ENCODE assay signal across 8 mouse cellular contexts in genomic region chr7:45716460-45716857, GRCm38 (mm10). TPM values are rescaled to one million over a fixed set of nuclear protein-coding genes. Genes with fewer than 3 reads are reported as not detected.
DNase-seq lines count a peak whose midpoint lies in the region; ATAC-seq and TF ChIP-seq lines count a peak whose summit lies in the region.

No protein-coding gene starts in this region.

- peaks cover 41% of the 10 kb centered on the region for H3K4me1 ChIP-seq in heart, embryonic 11.5 days (ENCODE audit: control insufficient read depth, insufficient read depth, low read length)
- H3K4me1 ChIP-seq in MEL (ENCODE audit: control insufficient read depth in 1 of 2, insufficient read depth in 2 of 2, low read length in 2 of 2), result peaks cover 0 to 5% of the 10 kb centered on the region in 2 experiments; a peak in 1 of 4 replicates
- peaks cover 35% of the 10 kb centered on the region for H3K4me1 ChIP-seq in heart, postnatal 0 days (ENCODE audit: control insufficient read depth, insufficient read depth)

- peak overlapping the region; percentile 97 for H3K4me3 ChIP-seq in heart, embryonic 11.5 days (ENCODE audit: low read depth, low read length)
- H3K4me3 ChIP-seq in MEL (ENCODE audit: control insufficient read depth in 1 of 2, insufficient read depth in 1 of 2, low read depth in 2 of 2, low read length in 2 of 2), result peak overlapping the region; percentile 69 to 71
- peak overlapping the region; percentile 82; the same call in 1 of the 2 replicates for H3K4me3 ChIP-seq in heart, postnatal 0 days (ENCODE audit: low read depth, low read length)
- H3K4me3 ChIP-seq in macrophage (ENCODE audit: inconsistent target), result peak overlapping the region; percentile 73

- H3K9ac ChIP-seq in heart, embryonic 11.5 days (ENCODE audit: low read depth, low read length), result peak overlapping the region; percentile 93; the same call in 1 of the 2 replicates
- H3K9ac ChIP-seq in MEL (ENCODE audit: control insufficient read depth, low read depth, low read length, poor library complexity, severe bottlenecking), result peak overlapping the region; percentile 99
- no peak overlapping the region for H3K9ac ChIP-seq in heart, postnatal 0 days (replicated peaks; ENCODE audit: low read depth, low read length)

- DNase-seq in heart, postnatal 36 days, result no peak
- DNase-seq in MEL (ENCODE audit: low read depth, low spot score), result no peak
- no peak for DNase-seq in heart, postnatal 0 days (ENCODE audit: low spot score)
- no peak for DNase-seq in Muller cell, postnatal 12 days (ENCODE audit: inconsistent ontology term)
- DNase-seq in left cerebral cortex, adult 8-10 months (ENCODE audit: low spot score in 2 of 2), result no peak

- 84% methylated on average over 3 of the region's 3 CpGs for WGBS in heart, embryonic 11.5 days (ENCODE audit: insufficient replicate concordance)
- WGBS in heart, postnatal 0 days, result 80% methylated on average over 3 of the region's 3 CpGs
- 65% methylated on average over 3 of the region's 3 CpGs for WGBS in macrophage (ENCODE audit: missing documents)

- H3K79me2 ChIP-seq in MEL (ENCODE audit: control insufficient read depth, insufficient read depth, low read length, poor library complexity), result peaks cover 48% of the 10 kb centered on the region
- peaks cover 71% of the 10 kb centered on the region for H3K79me2 ChIP-seq in macrophage (ENCODE audit: inconsistent target)

- no peak for TF ChIP-seq EP300 in MEL (IDR thresholded peaks at IDR 0.05; ENCODE audit: low read depth in 1 of 2, low read length in 2 of 2)
- no peak for TF ChIP-seq EP300 in heart, postnatal 0 days (IDR thresholded peaks at IDR 0.05; ENCODE audit: low read depth)

- no peaks in the 10 kb centered on the region for H3K27me3 ChIP-seq in heart, embryonic 11.5 days (ENCODE audit: control insufficient read depth, insufficient read depth, low read length)
- no peaks in the 10 kb centered on the region for H3K27me3 ChIP-seq in MEL (ENCODE audit: control insufficient read depth in 1 of 2, insufficient read depth in 2 of 2, low read length in 2 of 2)
- no peaks in the 10 kb centered on the region for H3K27me3 ChIP-seq in heart, postnatal 0 days (ENCODE audit: control insufficient read depth, insufficient read depth, low read length)

- no peaks in the 10 kb centered on the region for H3K9me3 ChIP-seq in heart, embryonic 11.5 days (replicated peaks; ENCODE audit: control insufficient read depth, low read length)
- H3K9me3 ChIP-seq in MEL (replicated peaks; ENCODE audit: insufficient read depth, low read length), result no peaks in the 10 kb centered on the region
- H3K9me3 ChIP-seq in heart, postnatal 0 days (replicated peaks; ENCODE audit: control insufficient read depth, low read length), result no peaks in the 10 kb centered on the region

- intact Hi-C loops in heart, postnatal 36 days (cut with DNase I), result loop anchor here (5.0 kb wide), 1 partner anchor 206 kb away; the partner anchor contains the start of genes Ccdc114 and Emp3

- peak overlapping the region; percentile 96 for H3K4me2 ChIP-seq in heart, embryonic 11.5 days
- peak overlapping the region; percentile 76 for H3K4me2 ChIP-seq in heart, postnatal 0 days (ENCODE audit: low read depth, low read length)

- no peak for TF ChIP-seq CTCF in MEL (IDR thresholded peaks at IDR 0.05 in 2 of 3, conservative IDR thresholded peaks at IDR 0.05 in 1 of 3; ENCODE audit: control insufficient read depth in 1 of 3, insufficient read depth in 1 of 3, low read depth in 2 of 3, low read length in 3 of 3, poor library complexity in 1 of 3, severe bottlenecking in 1 of 3)
- no peak for TF ChIP-seq CTCF in heart, postnatal 0 days (IDR thresholded peaks at IDR 0.05; ENCODE audit: low read depth)

- ATAC-seq in heart, embryonic 11.5 days (replicated peaks; ENCODE audit: insufficient number of reproducible peaks, low FRiP score, low TSS enrichment), result no peak
- ATAC-seq in heart, postnatal 0 days (ENCODE audit: insufficient read depth, low read depth), result no peak
- ATAC-seq in activated CD4-positive, CD25-positive, alpha-beta regulatory T cell, adult 4 months, result no peak

- TF ChIP-seq RAD21 in MEL (IDR thresholded peaks at IDR 0.05; ENCODE audit: low read depth, low read length), result no peak

- no peak for TF ChIP-seq POLR2A in MEL (IDR thresholded peaks at IDR 0.05; ENCODE audit: control insufficient read depth in 1 of 2, insufficient read depth in 1 of 2, low read depth in 1 of 2, low read length in 2 of 2, poor library complexity in 1 of 2)

- H3K27ac ChIP-seq in heart, embryonic 11.5 days (ENCODE audit: low read depth, low read length), result no peak overlapping the region
- peak overlapping the region; percentile 96 for H3K27ac ChIP-seq in MEL (ENCODE audit: control insufficient read depth, low read depth, low read length)
- H3K27ac ChIP-seq in heart, postnatal 0 days (ENCODE audit: low read depth), result no peak overlapping the region
- H3K27ac ChIP-seq in macrophage, result peak overlapping the region; percentile 98

- peaks cover 34% of the 10 kb centered on the region for H3K36me3 ChIP-seq in heart, embryonic 11.5 days (ENCODE audit: control insufficient read depth, insufficient read depth, low read length)
- peaks cover 2% of the 10 kb centered on the region in 2 experiments; a peak in 3 of 4 replicates for H3K36me3 ChIP-seq in MEL (ENCODE audit: control insufficient read depth in 1 of 2, insufficient read depth in 2 of 2, low read length in 2 of 2)
- H3K36me3 ChIP-seq in heart, postnatal 0 days (replicated peaks; ENCODE audit: control insufficient read depth, insufficient read depth, low read length), result peaks cover 42% of the 10 kb centered on the region
- H3K36me3 ChIP-seq in macrophage (ENCODE audit: inconsistent target), result peaks cover 29% of the 10 kb centered on the region

RNA-seq across cellular contexts. Expression of gene Rpl18, which starts 1.2 kb away (rescaled TPM):
- polyA plus RNA-seq in heart, embryonic 11.5 days (2014; fragmentation: Nextera tagmentation; extraction: Ambion mirVana), result 764 and 836 TPM in 2 replicates
- total RNA-seq in heart, postnatal 36 days (2021), result 100 to 1,000 TPM; 550 to 591 TPM
- 3,210 and 3,724 TPM in 2 replicates for total RNA-seq in MEL (2012; rRNA removed)
- 1,000 to 10,000 TPM in 1 of 2 experiments, not detected in 1; 3,544 TPM for polyA plus RNA-seq in MEL (2012; ENCODE audit: insufficient read depth in 1 of 2, insufficient read length in 2 of 2, low read depth in 1 of 2, low replicate concordance in 2 of 2, missing spikeins in 1 of 2)
- 1,259 and 1,310 TPM in 2 replicates for total RNA-seq in heart, postnatal 0 days (2014; rRNA removed; ENCODE audit: low replicate concordance)
- polyA plus RNA-seq in heart, postnatal 0 days (2015; fragmentation: Nextera tagmentation; extraction: Ambion mirVana), result 479 and 486 TPM in 2 replicates
- total RNA-seq in macrophage (2018; cell fraction: chromatin; rRNA removed), result 100 to 1,000 TPM in 1 of 26 experiments, 10 to 100 TPM in 25; 14.5 to 193 (median 57.8) TPM
- total RNA-seq in macrophage (2018; cell fraction: cytosol; rRNA removed), result 100 to 1,000 TPM; 451 to 985 (median 613) TPM
- 100 to 1,000 TPM in 23 of 26 experiments, 10 to 100 TPM in 3; 87.1 to 264 (median 134) TPM for total RNA-seq in macrophage (2018; cell fraction: nucleus; rRNA removed)
- polyA plus RNA-seq in macrophage (2018), result 290 to 1,003 TPM (median 791 TPM) in 3 replicates
- 1,000 to 10,000 TPM; 2,566 to 2,766 TPM for polyA plus RNA-seq in activated CD4-positive, CD25-positive, alpha-beta regulatory T cell, adult 4 months (2017; shearing (Covaris generic))
- 100 to 1,000 TPM; 340 to 384 (median 357) TPM for total RNA-seq in left cerebral cortex, adult 8-10 months (2022)

RNA-seq across cellular contexts. Expression of gene Sphk2, which starts 1.3 kb away (rescaled TPM):
- 13.2 and 17.3 TPM in 2 replicates for polyA plus RNA-seq in heart, embryonic 11.5 days (2014; fragmentation: Nextera tagmentation; extraction: Ambion mirVana)
- total RNA-seq in heart, postnatal 36 days (2021), result 10 to 100 TPM; 16.2 to 18.7 TPM
- total RNA-seq in MEL (2012; rRNA removed), result 18.3 and 21.0 TPM in 2 replicates
- polyA plus RNA-seq in MEL (2012; ENCODE audit: insufficient read depth in 1 of 2, insufficient read length in 2 of 2, low read depth in 1 of 2, low replicate concordance in 2 of 2, missing spikeins in 1 of 2) (10 to 100 TPM in 1 of 2 experiments, not detected in 1; 40.2 TPM), macrophage (2018) (47.1 to 55.5 TPM (median 51.5 TPM) in 3 replicates)
- total RNA-seq in heart, postnatal 0 days (2014; rRNA removed; ENCODE audit: low replicate concordance), result 19.5 and 23.3 TPM in 2 replicates
- 11.1 and 11.4 TPM in 2 replicates for polyA plus RNA-seq in heart, postnatal 0 days (2015; fragmentation: Nextera tagmentation; extraction: Ambion mirVana)
- 10 to 100 TPM; 15.7 to 99.3 (median 64.0) TPM for total RNA-seq in macrophage (2018; cell fraction: chromatin; rRNA removed)
- total RNA-seq in macrophage (2018; cell fraction: cytosol; rRNA removed), result 100 to 1,000 TPM in 2 of 26 experiments, 10 to 100 TPM in 24; 25.4 to 107 (median 74.2) TPM
- 100 to 1,000 TPM in 6 of 26 experiments, 10 to 100 TPM in 20; 24.7 to 132 (median 74.8) TPM for total RNA-seq in macrophage (2018; cell fraction: nucleus; rRNA removed)
- polyA plus RNA-seq in activated CD4-positive, CD25-positive, alpha-beta regulatory T cell, adult 4 months (2017; shearing (Covaris generic)), result 10 to 100 TPM; 10.2 to 19.6 TPM
- 10 to 100 TPM; 24.9 to 27.4 (median 25.3) TPM for total RNA-seq in left cerebral cortex, adult 8-10 months (2022)

RNA-seq across cellular contexts. Expression of gene Fam83e, which starts 4.6 kb away (rescaled TPM):
- 0.58 and 0.67 TPM in 2 replicates for polyA plus RNA-seq in heart, embryonic 11.5 days (2014; fragmentation: Nextera tagmentation; extraction: Ambion mirVana)
- under 1 TPM; 0.17 to 0.30 TPM for total RNA-seq in heart, postnatal 36 days (2021)
- total RNA-seq in MEL (2012; rRNA removed), result 0.95 and 1.0 TPM in 2 replicates
- polyA plus RNA-seq in MEL (2012; ENCODE audit: insufficient read depth in 1 of 2, insufficient read length in 2 of 2, low read depth in 1 of 2, low replicate concordance in 2 of 2, missing spikeins in 1 of 2) (under 1 TPM in 1 of 2 experiments, not detected in 1; 0.43 TPM), macrophage (2018) (not detected in 3 replicates)
- not detected in 2 replicates for total RNA-seq in heart, postnatal 0 days (2014; rRNA removed; ENCODE audit: low replicate concordance)
- 0.07 and 0.26 TPM in 2 replicates for polyA plus RNA-seq in heart, postnatal 0 days (2015; fragmentation: Nextera tagmentation; extraction: Ambion mirVana)
- total RNA-seq in macrophage (2018; cell fraction: chromatin; rRNA removed), result 1 to 10 TPM in 10 of 26 experiments, under 1 TPM in 16; 0.31 to 2.5 (median 0.86) TPM
- under 1 TPM in 3 of 26 experiments, not detected in 23; 0.03 to 0.11 (median 0.06) TPM for total RNA-seq in macrophage (2018; cell fraction: cytosol; rRNA removed)
- total RNA-seq in macrophage (2018; cell fraction: nucleus; rRNA removed), result 1 to 10 TPM in 1 of 26 experiments, under 1 TPM in 17, not detected in 8; 0.15 to 1.6 (median 0.29) TPM
- polyA plus RNA-seq in activated CD4-positive, CD25-positive, alpha-beta regulatory T cell, adult 4 months (2017; shearing (Covaris generic)), result not detected
- under 1 TPM in 1 of 4 experiments, not detected in 3; 0.14 TPM for total RNA-seq in left cerebral cortex, adult 8-10 months (2022)

RNA-seq across cellular contexts. Expression of gene Spaca4, which starts 9.2 kb away (rescaled TPM):
- polyA plus RNA-seq in heart, embryonic 11.5 days (2014; fragmentation: Nextera tagmentation; extraction: Ambion mirVana), result not detected in 2 replicates
- not detected for total RNA-seq in heart, postnatal 36 days (2021)
- total RNA-seq in MEL (2012; rRNA removed), result not detected in 2 replicates
- under 1 TPM in 1 of 2 experiments, not detected in 1; 0.38 TPM for polyA plus RNA-seq in MEL (2012; ENCODE audit: insufficient read depth in 1 of 2, insufficient read length in 2 of 2, low read depth in 1 of 2, low replicate concordance in 2 of 2, missing spikeins in 1 of 2)
- total RNA-seq in heart, postnatal 0 days (2014; rRNA removed; ENCODE audit: low replicate concordance), result not detected in 2 replicates
- polyA plus RNA-seq in heart, postnatal 0 days (2015; fragmentation: Nextera tagmentation; extraction: Ambion mirVana), result not detected in 2 replicates
- total RNA-seq in macrophage (2018; cell fraction: chromatin; rRNA removed), result not detected
- not detected for total RNA-seq in macrophage (2018; cell fraction: cytosol; rRNA removed)
- not detected for total RNA-seq in macrophage (2018; cell fraction: nucleus; rRNA removed)
- polyA plus RNA-seq in macrophage (2018), result not detected in 3 replicates
- polyA plus RNA-seq in activated CD4-positive, CD25-positive, alpha-beta regulatory T cell, adult 4 months (2017; shearing (Covaris generic)), result not detected
- total RNA-seq in left cerebral cortex, adult 8-10 months (2022), result not detected

RNA-seq across cellular contexts. Expression of gene Dbp, which starts 11.6 kb away (rescaled TPM):
- 3.3 and 3.5 TPM in 2 replicates for polyA plus RNA-seq in heart, embryonic 11.5 days (2014; fragmentation: Nextera tagmentation; extraction: Ambion mirVana)
- total RNA-seq in heart, postnatal 36 days (2021), result 100 to 1,000 TPM in 1 of 2 experiments, 10 to 100 TPM in 1; 44.4 to 158 TPM
- 21.1 and 24.4 TPM in 2 replicates for total RNA-seq in MEL (2012; rRNA removed)
- polyA plus RNA-seq in MEL (2012; ENCODE audit: insufficient read depth in 1 of 2, insufficient read length in 2 of 2, low read depth in 1 of 2, low replicate concordance in 2 of 2, missing spikeins in 1 of 2), result 10 to 100 TPM in 1 of 2 experiments, not detected in 1; 22.5 TPM
- 29.3 and 37.4 TPM in 2 replicates for total RNA-seq in heart, postnatal 0 days (2014; rRNA removed; ENCODE audit: low replicate concordance)
- 21.9 and 24.9 TPM in 2 replicates for polyA plus RNA-seq in heart, postnatal 0 days (2015; fragmentation: Nextera tagmentation; extraction: Ambion mirVana)
- total RNA-seq in macrophage (2018; cell fraction: chromatin; rRNA removed), result 100 to 1,000 TPM in 1 of 26 experiments, 10 to 100 TPM in 14, 1 to 10 TPM in 11; 1.4 to 103 (median 15.7) TPM
- 10 to 100 TPM; 20.2 to 85.8 (median 49.5) TPM for total RNA-seq in macrophage (2018; cell fraction: cytosol; rRNA removed)
- 10 to 100 TPM in 21 of 26 experiments, 1 to 10 TPM in 5; 5.0 to 96.3 (median 19.0) TPM for total RNA-seq in macrophage (2018; cell fraction: nucleus; rRNA removed)
- 11.3 to 58.2 TPM (median 52.9 TPM) in 3 replicates for polyA plus RNA-seq in macrophage (2018)
- 1 to 10 TPM; 5.2 to 8.5 TPM for polyA plus RNA-seq in activated CD4-positive, CD25-positive, alpha-beta regulatory T cell, adult 4 months (2017; shearing (Covaris generic))
- 100 to 1,000 TPM; 164 to 236 (median 186) TPM for total RNA-seq in left cerebral cortex, adult 8-10 months (2022)

Comparison
In these comparisons a context has a peak if more than half of its experiments do, and no peak if none do; other contexts are left out.
1. H3K27ac ChIP-seq: peak in MEL (single experiment) and macrophage (single experiment); none in heart, embryonic 11.5 days (single experiment) and heart, postnatal 0 days (single experiment).
2. Peak in every context shown above with its lines, with median percentiles within 50 percentile points of each other: H3K4me3 ChIP-seq.